Mouse (Mus musculus): Measurements from ENCODE around the gene Elp1. TPM values are rescaled to one million over a fixed set of nuclear protein-coding genes. Genes with fewer than 3 reads are reported as not detected.

Gene Elp1
- total and polyA plus RNA-seq, 2 experiments = 6.4 to 8.1 TPM

DNA sequence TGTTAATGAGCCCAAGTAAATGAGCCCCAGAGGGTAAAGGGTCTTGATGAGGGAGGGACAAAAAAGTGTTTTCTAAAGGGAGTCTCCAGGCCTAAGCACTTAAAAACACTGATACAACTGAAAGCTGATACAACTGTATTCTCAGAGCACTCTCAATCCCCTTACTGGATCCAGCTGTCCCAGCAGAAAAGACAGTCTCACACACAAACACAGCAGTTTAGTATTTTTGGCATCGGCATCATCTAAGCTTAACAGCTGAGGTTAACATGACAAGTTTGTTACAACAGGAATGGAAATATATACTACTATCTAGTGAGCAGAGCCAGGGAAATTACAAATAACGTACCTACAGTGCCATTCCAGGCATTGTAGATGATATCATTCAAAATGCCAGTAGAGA is 55.8 kb downstream of the Elp1 start:
- WGBS = 95% methylated on average over 2 of the region's 2 CpGs
- no peak for DNase-seq (ENCODE audit: extremely low read depth, low read depth, low spot score)
- TF ChIP-seq POLR2A (IDR thresholded peaks at IDR 0.05; ENCODE audit: extremely low read depth, insufficient read depth, low read length) (no peak), CTCF (IDR thresholded peaks at IDR 0.05; ENCODE audit: low read depth, low read length) (no peak)
- Histone ChIP-seq H3K79me2 (ENCODE audit: control insufficient read depth, insufficient read depth, low read length) (no peaks in the 10 kb centered on the region), H3K4me3 (ENCODE audit: insufficient read depth, low read depth, low read length) (no peak overlapping the region), H3K27ac (replicated peaks; ENCODE audit: insufficient read depth, low read depth, low read length) (no peak overlapping the region), H3K4me1 (ENCODE audit: control insufficient read depth, insufficient read depth, low read length) (no peaks in the 10 kb centered on the region), H3K36me3 (ENCODE audit: control insufficient read depth, insufficient read depth, low read length) (peaks cover 22% of the 10 kb centered on the region), H3K9ac (ENCODE audit: low read depth, low read length) (no peak overlapping the region), H3K27me3 (ENCODE audit: control insufficient read depth, insufficient read depth, low read length) (no peaks in the 10 kb centered on the region)

DNA sequence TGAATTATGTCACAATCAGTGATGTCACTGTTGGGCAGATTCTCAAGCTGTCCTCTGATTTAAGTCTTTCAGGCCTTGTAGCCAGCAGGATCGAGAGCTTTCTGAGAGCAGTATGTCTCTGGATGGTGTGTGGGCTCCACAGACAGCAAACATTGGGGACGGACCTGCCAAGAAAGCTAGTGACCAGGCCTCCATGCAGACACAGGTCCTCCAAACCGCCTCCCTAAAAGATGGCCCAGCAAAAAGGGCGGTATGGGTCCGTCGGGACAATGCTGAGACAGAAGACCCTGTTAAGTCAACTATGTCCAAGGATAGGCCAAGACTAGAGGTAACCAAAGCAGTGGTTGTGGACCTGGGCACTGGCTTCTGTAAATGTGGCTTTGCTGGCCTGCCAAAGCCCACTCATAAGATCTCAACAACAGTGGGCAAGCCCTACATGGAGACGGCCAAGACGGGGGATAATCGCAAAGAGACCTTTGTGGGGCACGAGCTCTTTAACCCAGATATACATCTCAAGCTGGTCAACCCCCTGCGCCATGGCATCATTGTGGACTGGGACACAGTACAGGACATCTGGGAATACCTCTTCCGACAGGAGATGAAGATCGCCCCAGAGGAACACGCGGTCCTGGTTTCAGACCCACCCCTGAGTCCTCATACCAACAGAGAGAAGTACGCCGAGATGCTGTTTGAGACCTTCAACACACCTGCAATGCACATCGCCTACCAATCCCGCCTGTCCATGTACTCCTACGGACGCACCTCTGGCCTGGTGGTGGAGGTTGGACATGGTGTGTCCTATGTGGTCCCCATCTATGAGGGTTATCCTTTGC is 58.6 kb downstream of the Elp1 start, which contains the start of gene Actl7a:
Gene Actl7a (plus strand): TSS at position 51 of the 833 bp plus-strand sequence.
- Histone ChIP-seq H3K4me3 (ENCODE audit: insufficient read depth, low read depth, low read length) (no peak within 1 kb of the TSS), H3K27me3 (ENCODE audit: control insufficient read depth, insufficient read depth, low read length) (no peaks in the 10 kb centered on the region), H3K27ac (replicated peaks; ENCODE audit: insufficient read depth, low read depth, low read length) (no peak within 1 kb of the TSS), H3K9ac (ENCODE audit: low read depth, low read length) (no peak within 1 kb of the TSS), H3K4me1 (ENCODE audit: control insufficient read depth, insufficient read depth, low read length) (no peaks in the 10 kb centered on the region), H3K36me3 (ENCODE audit: control insufficient read depth, insufficient read depth, low read length) (peaks cover 3% of the 10 kb centered on the region; the same call in 1 of the 2 replicates), H3K79me2 (ENCODE audit: control insufficient read depth, insufficient read depth, low read length) (no peaks in the 10 kb centered on the region)
- DNase-seq (ENCODE audit: extremely low read depth, low read depth, low spot score) = no peak
- TF ChIP-seq CTCF (IDR thresholded peaks at IDR 0.05; ENCODE audit: low read depth, low read length) = no peak
- WGBS = 95% methylated on average over 21 of the region's 21 CpGs

GRCm38 (mm10) chr4:56742698-56743097 is 59.4 kb downstream of the Elp1 start:
- no peak overlapping the region for H3K27ac ChIP-seq (replicated peaks; ENCODE audit: insufficient read depth, low read depth, low read length)
- H3K4me1 ChIP-seq (ENCODE audit: control insufficient read depth, insufficient read depth, low read length) = no peaks in the 10 kb centered on the region
- no peak overlapping the region for H3K4me3 ChIP-seq (ENCODE audit: insufficient read depth, low read depth, low read length)
- DNase-seq (ENCODE audit: extremely low read depth, low read depth, low spot score) = no peak
- TF ChIP-seq CTCF (IDR thresholded peaks at IDR 0.05; ENCODE audit: low read depth, low read length) (no peak), POLR2A (IDR thresholded peaks at IDR 0.05; ENCODE audit: extremely low read depth, insufficient read depth, low read length) (no peak)
- no peaks in the 10 kb centered on the region for H3K27me3 ChIP-seq (ENCODE audit: control insufficient read depth, insufficient read depth, low read length)
- H3K79me2 ChIP-seq (ENCODE audit: control insufficient read depth, insufficient read depth, low read length) = no peaks in the 10 kb centered on the region
- no peak overlapping the region for H3K9ac ChIP-seq (ENCODE audit: low read depth, low read length)
- peaks cover 3% of the 10 kb centered on the region; the same call in 1 of the 2 replicates for H3K36me3 ChIP-seq (ENCODE audit: control insufficient read depth, insufficient read depth, low read length)
- WGBS = 85% methylated on average over 4 of the region's 4 CpGs

GRCm38 (mm10) chr4:56741041-56741493 is 61.1 kb downstream of the Elp1 start, which contains the start of gene Actl7b:
Gene Actl7b, minus strand, starts transcription at chr4:56741443.
- 91% methylated on average over 13 of the region's 13 CpGs for WGBS
- no peak for TF ChIP-seq POLR2A (IDR thresholded peaks at IDR 0.05; ENCODE audit: extremely low read depth, insufficient read depth, low read length)
- TF ChIP-seq CTCF (IDR thresholded peaks at IDR 0.05; ENCODE audit: low read depth, low read length) = no peak

GRCm38 (mm10) chr4:56740611-56741010 is 61.5 kb downstream of the Elp1 start:
- no peak overlapping the region for H3K27ac ChIP-seq (replicated peaks; ENCODE audit: insufficient read depth, low read depth, low read length)
- no peak overlapping the region for H3K4me3 ChIP-seq (ENCODE audit: insufficient read depth, low read depth, low read length)
- H3K9ac ChIP-seq (ENCODE audit: low read depth, low read length) = no peak overlapping the region
- H3K4me1 ChIP-seq (ENCODE audit: control insufficient read depth, insufficient read depth, low read length) = no peaks in the 10 kb centered on the region
- no peaks in the 10 kb centered on the region for H3K36me3 ChIP-seq (ENCODE audit: control insufficient read depth, insufficient read depth, low read length)
- TF ChIP-seq POLR2A (IDR thresholded peaks at IDR 0.05; ENCODE audit: extremely low read depth, insufficient read depth, low read length) (no peak), CTCF (IDR thresholded peaks at IDR 0.05; ENCODE audit: low read depth, low read length) (no peak)
- no peaks in the 10 kb centered on the region for H3K27me3 ChIP-seq (ENCODE audit: control insufficient read depth, insufficient read depth, low read length)
- no peaks in the 10 kb centered on the region for H3K79me2 ChIP-seq (ENCODE audit: control insufficient read depth, insufficient read depth, low read length)
- 94% methylated on average over 20 of the region's 20 CpGs for WGBS
- DNase-seq (ENCODE audit: extremely low read depth, low read depth, low spot score) = no peak

More at GRCm38 (mm10) chr4:56741041-56741493, 61.1 kb downstream of the Elp1 start, which contains the start of gene Actl7b:
- Histone ChIP-seq H3K27ac (replicated peaks; ENCODE audit: insufficient read depth, low read depth, low read length) (no peak within 1 kb of the TSS), H3K79me2 (ENCODE audit: control insufficient read depth, insufficient read depth, low read length) (no peaks in the 10 kb centered on the region), H3K9ac (ENCODE audit: low read depth, low read length) (no peak within 1 kb of the TSS), H3K36me3 (ENCODE audit: control insufficient read depth, insufficient read depth, low read length) (no peaks in the 10 kb centered on the region), H3K4me1 (ENCODE audit: control insufficient read depth, insufficient read depth, low read length) (no peaks in the 10 kb centered on the region), H3K27me3 (ENCODE audit: control insufficient read depth, insufficient read depth, low read length) (no peaks in the 10 kb centered on the region), H3K4me3 (ENCODE audit: insufficient read depth, low read depth, low read length) (no peak within 1 kb of the TSS)
- DNase-seq (ENCODE audit: extremely low read depth, low read depth, low spot score) = no peak

GRCm38 (mm10) chr4:56740020-56740485 is 62.1 kb downstream of the Elp1 start, which contains the start of gene Gm26657:
Gene Gm26657, plus strand, starts transcription at chr4:56740070.
- no peak within 1 kb of the TSS for H3K27ac ChIP-seq (replicated peaks; ENCODE audit: insufficient read depth, low read depth, low read length)
- TF ChIP-seq CTCF (IDR thresholded peaks at IDR 0.05; ENCODE audit: low read depth, low read length) (no peak), POLR2A (IDR thresholded peaks at IDR 0.05; ENCODE audit: extremely low read depth, insufficient read depth, low read length) (no peak)
- WGBS = 81% methylated on average over 18 of the region's 18 CpGs
- no peaks in the 10 kb centered on the region for H3K27me3 ChIP-seq (ENCODE audit: control insufficient read depth, insufficient read depth, low read length)
- H3K4me3 ChIP-seq (ENCODE audit: insufficient read depth, low read depth, low read length) = no peak within 1 kb of the TSS
- DNase-seq (ENCODE audit: extremely low read depth, low read depth, low spot score) = no peak
- no peak within 1 kb of the TSS for H3K9ac ChIP-seq (ENCODE audit: low read depth, low read length)
- H3K79me2 ChIP-seq (ENCODE audit: control insufficient read depth, insufficient read depth, low read length) = no peaks in the 10 kb centered on the region
- H3K36me3 ChIP-seq (ENCODE audit: control insufficient read depth, insufficient read depth, low read length) = no peaks in the 10 kb centered on the region
- H3K4me1 ChIP-seq (ENCODE audit: control insufficient read depth, insufficient read depth, low read length) = no peaks in the 10 kb centered on the region
